Mouse (Mus musculus) lung, postnatal 0 days (tissue): ENCODE measurements around the gene Mob3b. TPM values are rescaled to one million over a fixed set of nuclear protein-coding genes. Genes with fewer than 3 reads are reported as not detected.
"Not testable (repeated sequence)": the region's sequence is repeated elsewhere in the genome, so short reads cannot be mapped to it uniquely, and the experiment has no call there.

Experiments
- ATAC-seq: fragments of 200-750 bp; cut with Nextera tagmentation; 2 replicates; pipeline ENCODE4 v1.8.0; 2017; ENCODE audit warnings: moderate library complexity
- DNase-seq: peaks from one replicate; pipeline ENCODE4 v3.0.0-alpha.2; 2016; ENCODE audit warnings: low spot score
- H3K27ac ChIP-seq: fragments of 300-500 bp; sonication (generic); 2 replicates; pipeline ENCODE4 v1.5.1; 2014; ENCODE audit warnings: antibody characterized with exemption, mild to moderate bottlenecking, low read length, mixed read lengths
- H3K27me3 ChIP-seq: fragments of 300-500 bp; sonication (generic); replicated peaks from 2 replicates; pipeline ENCODE4 v1.6.1; 2014; ENCODE audit warnings: low read length, mixed read lengths; ENCODE audit not compliant: insufficient read depth
- H3K36me3 ChIP-seq: fragments of 300-500 bp; sonication (generic); 2 replicates; pipeline ENCODE4 v1.6.1; 2014; ENCODE audit warnings: low read length, mixed read lengths; ENCODE audit not compliant: insufficient read depth
- H3K4me1 ChIP-seq: fragments of 300-500 bp; sonication (generic); 2 replicates; pipeline ENCODE4 v1.6.1; 2014; ENCODE audit warnings: antibody characterized with exemption, low read depth, low read length, mixed read lengths; ENCODE audit not compliant: insufficient read depth
- H3K4me2 ChIP-seq: fragments of 300-500 bp; sonication (generic); replicated peaks from 2 replicates; pipeline ENCODE4 v1.6.1; 2014; ENCODE audit warnings: low read depth, mild to moderate bottlenecking, low read length, moderate library complexity, mixed read lengths
- H3K4me3 ChIP-seq: fragments of 300-500 bp; sonication (generic); 2 replicates; pipeline ENCODE4 v1.5.1; 2014; ENCODE audit warnings: low read depth, low read length
- H3K9ac ChIP-seq: fragments of 300-500 bp; sonication (generic); replicated peaks from 2 replicates; pipeline ENCODE4 v1.6.1; 2014; ENCODE audit warnings: low read depth, mild to moderate bottlenecking
- H3K9me3 ChIP-seq: fragments of 300-500 bp; sonication (generic); 2 replicates; pipeline ENCODE4 v1.6.1; 2016; ENCODE audit warnings: low read length, mixed read lengths
- CTCF ChIP-seq: IDR thresholded peaks from 2 replicates; pipeline ENCODE4 v1.5.1; 2016; ENCODE audit warnings: antibody characterized with exemption, mild to moderate bottlenecking
- EP300 ChIP-seq: IDR thresholded peaks from 2 replicates; pipeline ENCODE4 v1.6.1; 2016; ENCODE audit warnings: antibody characterized with exemption, mild to moderate bottlenecking, control low read depth
- WGBS: fragments of 180-500 bp; shearing (Covaris S2); extraction: QIAGEN DNeasy Blood & Tissue Kit; methylation state at CpG from one replicate; pipeline ENCODE4 v1.1.7; 2014; 5-methylcytosine and 5-hydroxymethylcytosine counted together
- polyA plus RNA-seq: library from polyadenylated mRNA; unstranded; fragments of >200 nt; fragmentation: Nextera tagmentation; extraction: Ambion mirVana; gene quantifications from 2 replicates; pipeline ENCODE4 v1.2.1, GENCODE M21; 2015

The Mob3b gene
- polyA plus RNA-seq, 1 experiment from 2014 or later, result 14.7 TPM

DNA sequence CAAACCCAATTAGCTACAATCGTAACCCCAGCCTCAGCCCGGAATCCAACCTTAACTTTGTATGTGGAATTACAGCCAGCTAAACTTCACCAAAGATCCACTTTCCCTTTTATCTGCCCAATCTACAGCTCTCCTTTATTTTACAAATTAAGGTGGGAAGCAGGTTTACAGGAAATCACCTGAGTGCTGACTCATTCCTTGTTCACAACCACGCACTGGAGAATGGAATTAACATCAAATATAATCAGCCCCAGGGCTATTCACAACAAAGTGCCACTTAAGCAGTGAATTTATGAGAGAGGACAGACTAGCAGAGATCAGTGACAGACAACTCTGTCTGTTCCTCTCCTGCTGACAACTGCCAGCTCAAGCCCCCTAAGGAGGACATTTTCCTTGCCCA is 245.9 kb downstream of the Mob3b start:
- TF ChIP-seq CTCF (no peak), EP300 (no peak)
- Histone ChIP-seq H3K4me3 (no peak overlapping the region), H3K4me2 (no peak overlapping the region), H3K36me3 (no peaks in the 10 kb centered on the region), H3K4me1 (no peaks in the 10 kb centered on the region), H3K27me3 (no peaks in the 10 kb centered on the region), H3K9me3 (no peaks in the 10 kb centered on the region), H3K27ac (no peak overlapping the region), H3K9ac (no peak overlapping the region)
- 77% methylated on average over 3 of the region's 3 CpGs for WGBS
- no peak for DNase-seq
- ATAC-seq, result no peak

DNA sequence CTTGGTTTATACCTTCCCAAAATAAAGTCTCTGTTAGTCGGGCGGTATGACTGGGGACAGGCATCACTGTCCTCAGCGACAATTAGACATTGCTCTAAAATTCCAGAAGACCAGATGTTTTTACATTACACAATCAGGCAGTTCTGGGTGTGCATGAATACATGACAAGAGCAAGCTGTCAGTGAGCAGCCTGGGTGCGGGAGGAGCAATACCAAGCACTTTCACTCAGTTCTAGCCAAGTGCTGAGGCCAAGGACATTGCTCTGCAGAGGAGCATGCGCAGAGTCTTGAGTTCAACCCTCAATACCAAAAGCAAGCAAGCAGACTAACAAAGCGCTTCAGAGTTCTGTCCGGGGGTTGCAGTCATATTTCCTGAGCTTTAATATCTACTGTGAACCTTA is 249.2 kb downstream of the Mob3b start:
- no peak overlapping the region for H3K9ac ChIP-seq
- TF ChIP-seq EP300 (peak; percentile 37; the same call in 1 of the 2 replicates), CTCF (no peak)
- WGBS, result 61% methylated on average over 7 of the region's 7 CpGs
- H3K4me2 ChIP-seq, result no peak overlapping the region
- H3K9me3 ChIP-seq, result no peaks in the 10 kb centered on the region
- no peaks in the 10 kb centered on the region for H3K36me3 ChIP-seq
- H3K4me1 ChIP-seq, result no peaks in the 10 kb centered on the region
- ATAC-seq, result peak; percentile 94
- peak; percentile 86 for DNase-seq
- no peaks in the 10 kb centered on the region for H3K27me3 ChIP-seq
- no peak overlapping the region for H3K4me3 ChIP-seq
- H3K27ac ChIP-seq, result no peak overlapping the region

DNA sequence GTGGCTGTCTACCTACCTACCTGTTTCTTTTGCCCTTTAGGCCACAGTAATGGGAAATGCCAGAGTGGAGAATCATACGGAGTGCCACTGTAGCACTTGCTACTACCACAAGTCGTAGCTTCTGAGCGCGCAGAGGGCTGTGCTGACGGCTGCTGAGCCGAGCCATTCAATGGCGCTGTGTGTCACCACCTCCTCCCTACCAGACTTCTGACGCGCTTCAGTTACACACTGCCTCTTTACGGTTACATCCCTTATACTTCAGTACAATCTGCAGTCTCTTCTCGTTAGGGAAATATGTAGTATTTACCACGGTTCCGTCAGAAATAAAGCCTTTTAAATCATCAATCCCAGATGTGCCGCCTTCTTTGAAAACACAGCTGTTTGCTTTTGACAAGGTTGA is 250.3 kb downstream of the Mob3b start:
- no peaks in the 10 kb centered on the region for H3K4me1 ChIP-seq
- H3K27ac ChIP-seq, result no peak overlapping the region
- WGBS, result 50% methylated on average over 14 of the region's 14 CpGs
- TF ChIP-seq EP300 (no peak), CTCF (no peak)
- no peak overlapping the region for H3K4me2 ChIP-seq
- H3K36me3 ChIP-seq, result no peaks in the 10 kb centered on the region
- ATAC-seq (no peak), DNase-seq (peak; percentile 9)
- no peaks in the 10 kb centered on the region for H3K27me3 ChIP-seq
- H3K9ac ChIP-seq, result no peak overlapping the region
- no peak overlapping the region for H3K4me3 ChIP-seq
- no peaks in the 10 kb centered on the region for H3K9me3 ChIP-seq

DNA sequence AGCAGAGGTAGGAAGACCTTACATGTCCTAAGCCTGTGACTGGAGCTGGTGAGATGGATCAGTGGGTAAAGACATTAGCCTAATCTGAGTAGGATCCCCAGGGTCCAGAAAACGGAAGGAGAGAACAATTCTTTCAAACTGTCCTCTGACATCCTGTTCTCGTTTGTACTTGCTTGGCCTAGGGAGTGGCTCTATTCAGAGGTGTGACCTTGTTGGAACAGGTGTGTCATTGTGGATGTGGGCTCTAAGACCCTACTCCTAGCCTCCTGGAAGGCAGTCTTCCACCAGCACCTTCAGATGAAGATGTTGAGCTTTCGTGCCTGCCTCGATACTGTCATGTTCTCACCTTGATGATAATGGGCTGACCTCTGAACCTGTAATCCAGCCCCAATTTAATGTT is 251.1 kb downstream of the Mob3b start:
- no peak for DNase-seq
- no peaks in the 10 kb centered on the region for H3K36me3 ChIP-seq
- no peak overlapping the region for H3K9ac ChIP-seq
- TF ChIP-seq CTCF (no peak), EP300 (no peak)
- H3K4me3 ChIP-seq, result no peak overlapping the region
- no peak overlapping the region for H3K4me2 ChIP-seq
- no peaks in the 10 kb centered on the region for H3K27me3 ChIP-seq
- no peaks in the 10 kb centered on the region for H3K9me3 ChIP-seq
- no peaks in the 10 kb centered on the region for H3K4me1 ChIP-seq
- WGBS, result 72% methylated on average over 4 of the region's 4 CpGs
- no peak for ATAC-seq
- no peak overlapping the region for H3K27ac ChIP-seq

DNA sequence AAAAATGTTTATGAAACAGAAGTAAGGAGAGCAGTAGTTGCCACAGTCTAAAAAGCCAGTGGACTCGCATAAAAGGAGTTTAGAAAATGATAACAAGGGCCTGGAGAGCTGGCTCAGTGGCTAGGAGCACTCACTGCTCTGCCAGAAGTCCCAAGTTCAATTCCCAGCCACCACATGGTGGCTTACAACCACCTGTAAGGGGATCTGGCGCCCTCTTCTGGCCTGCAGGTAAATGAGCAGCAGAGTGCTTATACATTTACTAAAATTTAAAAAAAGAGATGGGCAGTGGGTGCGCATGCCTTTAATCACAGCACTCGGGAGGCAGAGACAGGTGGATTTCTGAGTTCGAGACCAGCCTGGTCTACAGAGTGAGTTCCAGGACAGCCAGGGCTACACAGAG is 251.9 kb downstream of the Mob3b start:
- 69% methylated on average over 5 of the region's 5 CpGs for WGBS
- H3K36me3 ChIP-seq, result no peaks in the 10 kb centered on the region
- H3K9me3 ChIP-seq, result no peaks in the 10 kb centered on the region
- no peak for ATAC-seq
- no peaks in the 10 kb centered on the region for H3K27me3 ChIP-seq
- TF ChIP-seq EP300 (no peak), CTCF (peak; percentile 54)
- no peak overlapping the region for H3K9ac ChIP-seq
- H3K27ac ChIP-seq, result no peak overlapping the region
- no peak for DNase-seq
- no peak overlapping the region for H3K4me3 ChIP-seq
- H3K4me1 ChIP-seq, result no peaks in the 10 kb centered on the region
- no peak overlapping the region for H3K4me2 ChIP-seq

DNA sequence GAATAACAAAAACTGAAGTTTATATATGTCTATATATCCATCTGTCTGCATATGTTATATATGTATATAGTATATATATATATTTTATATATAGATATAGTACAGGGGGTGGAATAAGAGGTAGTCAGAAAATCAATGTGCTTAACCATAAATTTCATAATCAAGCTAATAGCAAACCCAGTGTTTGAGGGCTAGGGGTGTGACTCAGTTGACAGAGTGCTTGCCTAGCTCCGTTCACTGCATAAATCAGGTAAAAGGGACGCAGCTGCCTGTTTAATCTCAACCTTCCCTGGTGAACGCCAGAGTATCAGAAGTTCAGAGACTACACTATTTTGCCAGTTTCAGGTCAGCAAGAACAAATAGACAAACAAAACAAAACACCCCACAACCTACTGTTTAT is 255.7 kb downstream of the Mob3b start:
- not testable (repeated sequence) for H3K4me2 ChIP-seq, ATAC-seq, H3K36me3 ChIP-seq, DNase-seq, H3K27me3 ChIP-seq, H3K4me3 ChIP-seq, H3K4me1 ChIP-seq, H3K27ac ChIP-seq, H3K9me3 ChIP-seq, H3K9ac ChIP-seq
- 44% methylated on average over 3 of the region's 3 CpGs for WGBS

DNA sequence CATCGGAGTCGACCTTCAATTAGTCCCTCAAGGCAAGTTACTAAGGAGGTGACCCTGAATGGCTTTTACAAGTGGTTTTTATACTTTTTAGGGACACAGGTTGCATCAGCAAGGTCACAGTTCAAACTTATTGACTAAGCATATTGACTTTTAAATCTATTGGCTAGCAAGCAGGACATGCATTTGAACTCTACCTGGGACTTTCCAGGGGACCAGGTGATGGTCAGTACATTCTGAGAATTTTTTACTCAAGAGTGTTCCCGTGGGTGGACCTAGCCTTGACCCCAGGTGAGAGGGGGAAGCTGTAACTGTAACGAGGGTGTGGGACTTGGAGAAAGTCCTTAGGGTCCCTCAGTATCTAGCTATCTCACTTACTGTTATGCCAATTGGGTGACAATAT is 256.1 kb downstream of the Mob3b start:
- no peaks in the 10 kb centered on the region for H3K9me3 ChIP-seq
- TF ChIP-seq CTCF, result no peak
- TF ChIP-seq EP300, result no peak
- no peaks in the 10 kb centered on the region for H3K4me1 ChIP-seq
- no peak for DNase-seq
- H3K36me3 ChIP-seq, result no peaks in the 10 kb centered on the region
- no peaks in the 10 kb centered on the region for H3K27me3 ChIP-seq
- no peak overlapping the region for H3K27ac ChIP-seq
- no peak overlapping the region for H3K4me3 ChIP-seq
- H3K9ac ChIP-seq, result no peak overlapping the region
- 69% methylated on average over 4 of the region's 4 CpGs for WGBS
- no peak for ATAC-seq
- H3K4me2 ChIP-seq, result no peak overlapping the region
